Mouse (Mus musculus): ENCODE measurements around the gene Ttll4. TPM values are rescaled to one million over a fixed set of nuclear protein-coding genes. Genes with fewer than 3 reads are reported as not detected.

The Ttll4 gene
- total and polyA plus RNA-seq, 3 experiments: 6.6 to 10.9 (median 9.7) TPM

DNA sequence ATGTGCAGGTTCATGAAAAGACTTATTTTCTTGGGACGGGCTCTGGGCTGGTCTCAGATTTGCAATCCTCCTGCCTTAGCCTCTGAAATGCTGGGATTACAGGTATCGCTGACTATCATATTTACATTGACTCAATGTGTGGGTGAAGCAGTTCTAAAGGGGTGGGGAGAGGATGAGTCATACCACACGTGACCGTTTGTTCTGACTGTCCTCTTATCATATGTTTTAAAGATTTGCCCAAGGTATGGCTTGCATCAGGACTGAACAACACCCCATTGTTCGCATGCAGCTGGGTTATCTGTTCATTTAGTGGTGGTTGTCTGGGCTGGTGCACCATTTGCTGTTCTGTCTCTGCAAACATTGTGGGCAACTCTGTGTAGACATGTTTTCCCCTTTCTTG, 65.1 kb downstream of the Ttll4 start:
- intact Hi-C loops (cut with DNase I): no loop called here
- Histone ChIP-seq H3K27me3 (ENCODE audit: control insufficient read depth, insufficient read depth, low read length) (no peaks in the 10 kb centered on the region), H3K27ac (no peak overlapping the region), H3K36me3 (ENCODE audit: control insufficient read depth, insufficient read depth, low read length) (no peaks in the 10 kb centered on the region), H3K79me2 (replicated peaks; ENCODE audit: control insufficient read depth, insufficient read depth, low read length) (no peaks in the 10 kb centered on the region), H3K9ac (ENCODE audit: low read depth, low read length) (no peak overlapping the region), H3K4me1 (ENCODE audit: control insufficient read depth, insufficient read depth, low read length) (no peaks in the 10 kb centered on the region), H3K4me3 (no peak overlapping the region)
- TF ChIP-seq EP300 (IDR thresholded peaks at IDR 0.05; ENCODE audit: insufficient read depth, low read depth, low read length) (no peak), CTCF (IDR thresholded peaks at IDR 0.05) (no peak), POLR2A (IDR thresholded peaks at IDR 0.05; ENCODE audit: insufficient read depth, low read depth, low read length) (no peak)
- DNase-seq: no peak
- WGBS: 55% methylated on average over 5 of the region's 5 CpGs

DNA sequence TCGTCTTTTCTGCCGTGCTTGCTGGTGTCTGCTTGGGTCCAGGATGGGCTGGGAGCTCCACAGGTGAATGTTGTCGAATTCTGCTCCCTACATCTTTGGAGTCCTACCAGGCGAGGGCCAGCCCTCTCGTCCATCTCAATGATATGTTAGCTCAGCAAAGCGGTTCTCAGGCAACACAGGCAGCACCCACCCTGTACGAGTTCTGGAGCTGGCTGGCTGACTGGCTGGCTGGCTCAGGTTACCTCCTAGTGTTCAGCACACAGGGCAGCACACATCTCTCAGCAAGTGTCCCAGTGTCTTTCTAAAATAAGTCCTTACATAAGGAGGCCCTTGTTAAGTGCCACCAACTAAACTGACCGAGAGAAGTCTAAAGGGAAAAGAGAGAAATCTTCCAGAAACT, 66.9 kb downstream of the Ttll4 start:
- no peak overlapping the region for H3K27ac ChIP-seq
- intact Hi-C loops (cut with DNase I): no loop called here

DNA sequence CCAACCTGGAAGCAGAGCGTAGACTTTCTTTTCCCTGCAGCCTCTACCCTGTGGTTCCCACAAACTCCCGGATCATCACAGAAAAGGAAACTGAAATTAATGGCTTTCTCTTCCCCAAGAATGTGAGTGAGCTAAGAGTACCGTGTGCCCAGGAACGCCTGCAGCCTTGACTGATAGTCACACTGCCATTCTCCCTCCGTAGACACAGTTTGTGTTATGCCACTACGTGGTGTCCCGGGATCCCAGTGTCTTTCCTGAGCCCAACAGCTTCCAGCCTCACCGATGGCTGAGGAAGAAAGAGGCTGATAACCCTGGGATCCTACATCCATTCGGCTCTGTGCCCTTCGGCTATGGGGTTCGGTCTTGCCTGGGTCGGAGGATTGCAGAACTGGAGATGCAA, 75.4 kb downstream of the Ttll4 start:
- H3K4me1 ChIP-seq (ENCODE audit: control insufficient read depth, insufficient read depth, low read length): peaks cover 1% of the 10 kb centered on the region; the same call in 1 of the 2 replicates
- H3K36me3 ChIP-seq (ENCODE audit: control insufficient read depth, insufficient read depth, low read length): no peaks in the 10 kb centered on the region
- WGBS: 84% methylated on average over 12 of the region's 12 CpGs
- no peak overlapping the region for H3K27ac ChIP-seq
- TF ChIP-seq CTCF (IDR thresholded peaks at IDR 0.05): no peak
- H3K9ac ChIP-seq (ENCODE audit: low read depth, low read length): no peak overlapping the region
- H3K79me2 ChIP-seq (replicated peaks; ENCODE audit: control insufficient read depth, insufficient read depth, low read length): no peaks in the 10 kb centered on the region
- no peaks in the 10 kb centered on the region for H3K27me3 ChIP-seq (ENCODE audit: control insufficient read depth, insufficient read depth, low read length)
- no peak overlapping the region for H3K4me3 ChIP-seq
- DNase-seq: no peak
- intact Hi-C loops (cut with DNase I): no loop called here

More for the DNA sequence above, 66.9 kb downstream of the Ttll4 start:
- H3K27me3 ChIP-seq (ENCODE audit: control insufficient read depth, insufficient read depth, low read length): no peaks in the 10 kb centered on the region
- TF ChIP-seq EP300 (IDR thresholded peaks at IDR 0.05; ENCODE audit: insufficient read depth, low read depth, low read length): no peak
- TF ChIP-seq POLR2A (IDR thresholded peaks at IDR 0.05; ENCODE audit: insufficient read depth, low read depth, low read length): no peak
- no peak for TF ChIP-seq CTCF (IDR thresholded peaks at IDR 0.05)
- no peak overlapping the region for H3K9ac ChIP-seq (ENCODE audit: low read depth, low read length)
- no peak overlapping the region for H3K4me3 ChIP-seq
- H3K36me3 ChIP-seq (ENCODE audit: control insufficient read depth, insufficient read depth, low read length): no peaks in the 10 kb centered on the region
- peak in 1 of 2 experiments; percentile 17 for DNase-seq
- WGBS: 70% methylated on average over 8 of the region's 8 CpGs
- H3K79me2 ChIP-seq (replicated peaks; ENCODE audit: control insufficient read depth, insufficient read depth, low read length): no peaks in the 10 kb centered on the region
- no peaks in the 10 kb centered on the region for H3K4me1 ChIP-seq (ENCODE audit: control insufficient read depth, insufficient read depth, low read length)

DNA sequence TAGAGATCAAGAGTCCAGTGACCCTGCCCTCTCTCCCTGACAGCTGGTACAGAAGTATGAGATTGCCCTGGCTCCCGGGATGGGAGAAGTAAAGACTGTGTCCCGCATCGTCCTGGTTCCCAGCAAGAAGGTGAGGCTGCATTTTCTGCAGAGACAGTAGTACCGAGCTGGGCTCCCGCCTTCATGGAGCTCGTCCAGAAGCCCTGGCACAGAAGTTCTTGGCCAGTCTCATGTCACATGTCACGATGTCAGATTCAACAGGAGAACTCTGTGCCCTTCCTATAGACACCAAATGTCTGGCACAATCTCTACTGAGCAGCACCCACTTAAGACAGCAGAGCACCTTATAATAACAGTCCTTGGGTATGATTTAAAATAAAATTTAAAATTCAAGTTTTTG, 76.0 kb downstream of the Ttll4 start:
- Histone ChIP-seq H3K4me3 (no peak overlapping the region), H3K79me2 (replicated peaks; ENCODE audit: control insufficient read depth, insufficient read depth, low read length) (no peaks in the 10 kb centered on the region), H3K9ac (ENCODE audit: low read depth, low read length) (no peak overlapping the region), H3K27me3 (ENCODE audit: control insufficient read depth, insufficient read depth, low read length) (no peaks in the 10 kb centered on the region), H3K4me1 (ENCODE audit: control insufficient read depth, insufficient read depth, low read length) (peaks cover 1% of the 10 kb centered on the region; the same call in 1 of the 2 replicates), H3K27ac (no peak overlapping the region), H3K36me3 (ENCODE audit: control insufficient read depth, insufficient read depth, low read length) (no peaks in the 10 kb centered on the region)
- intact Hi-C loops (cut with DNase I): no loop called here
- WGBS: 63% methylated on average over 7 of the region's 7 CpGs
- DNase-seq: no peak
- TF ChIP-seq POLR2A (IDR thresholded peaks at IDR 0.05; ENCODE audit: insufficient read depth, low read depth, low read length) (no peak), EP300 (IDR thresholded peaks at IDR 0.05; ENCODE audit: insufficient read depth, low read depth, low read length) (no peak)

DNA sequence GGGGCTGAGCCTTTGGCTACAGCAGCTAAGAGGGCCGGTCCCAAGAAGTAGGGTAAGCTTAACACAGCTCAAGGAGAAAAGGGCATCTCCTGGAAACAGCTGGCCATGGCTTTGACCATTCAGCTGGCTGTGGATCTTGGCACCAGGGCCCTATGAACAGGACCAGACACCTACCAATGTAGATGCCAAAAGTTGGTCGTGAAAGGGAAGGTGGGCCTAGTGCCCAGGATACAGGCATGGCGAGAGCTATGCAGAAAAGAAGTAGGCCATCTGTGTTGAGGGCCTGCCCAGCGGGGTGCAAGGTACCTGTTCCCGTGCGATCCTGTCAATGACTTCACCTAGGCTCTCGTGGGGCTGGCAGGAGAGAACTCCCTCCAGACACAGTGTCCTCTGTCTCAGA, 79.3 kb downstream of the Ttll4 start:
- Histone ChIP-seq H3K36me3 (ENCODE audit: control insufficient read depth, insufficient read depth, low read length) (no peaks in the 10 kb centered on the region), H3K79me2 (replicated peaks; ENCODE audit: control insufficient read depth, insufficient read depth, low read length) (no peaks in the 10 kb centered on the region), H3K27ac (no peak overlapping the region), H3K4me3 (no peak overlapping the region), H3K27me3 (ENCODE audit: control insufficient read depth, insufficient read depth, low read length) (no peaks in the 10 kb centered on the region), H3K9ac (ENCODE audit: low read depth, low read length) (no peak overlapping the region), H3K4me1 (ENCODE audit: control insufficient read depth, insufficient read depth, low read length) (peaks cover 1% of the 10 kb centered on the region; the same call in 1 of the 2 replicates)
- peak in 1 of 2 experiments; percentile 66 for DNase-seq
- intact Hi-C loops (cut with DNase I): no loop called here
- WGBS: 50% methylated on average over 7 of the region's 7 CpGs
- no peak for TF ChIP-seq POLR2A (IDR thresholded peaks at IDR 0.05; ENCODE audit: insufficient read depth, low read depth, low read length)
- 0 out of 2 replicates have a peak, but pooled peaks have one; percentile 8 for TF ChIP-seq EP300 (IDR thresholded peaks at IDR 0.05; ENCODE audit: insufficient read depth, low read depth, low read length)

DNA sequence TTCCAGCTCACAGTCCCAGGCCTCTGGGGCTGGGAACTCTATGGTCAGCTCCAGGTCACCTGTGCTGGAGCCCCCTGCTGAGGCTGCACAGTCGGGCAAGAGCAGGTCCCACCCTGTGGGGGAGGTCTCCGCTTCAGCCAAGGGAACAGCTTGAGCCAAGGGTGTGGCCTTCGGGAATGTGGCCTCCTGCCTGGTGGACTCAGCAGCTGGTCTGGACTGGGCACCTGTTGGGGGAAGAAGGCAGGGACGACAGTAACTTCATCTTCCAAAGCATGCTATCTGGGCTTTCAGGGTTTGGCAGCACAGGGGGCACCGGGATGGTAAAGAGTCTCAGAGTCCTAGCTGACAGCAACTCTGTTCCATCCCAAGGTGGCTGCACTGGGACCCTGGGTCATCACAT, 85.8 kb downstream of the Ttll4 start:
- TF ChIP-seq CTCF (IDR thresholded peaks at IDR 0.05) (no peak), POLR2A (IDR thresholded peaks at IDR 0.05; ENCODE audit: insufficient read depth, low read depth, low read length) (no peak), EP300 (IDR thresholded peaks at IDR 0.05; ENCODE audit: insufficient read depth, low read depth, low read length) (no peak)
- Histone ChIP-seq H3K4me3 (no peak overlapping the region), H3K36me3 (ENCODE audit: control insufficient read depth, insufficient read depth, low read length) (no peaks in the 10 kb centered on the region), H3K79me2 (replicated peaks; ENCODE audit: control insufficient read depth, insufficient read depth, low read length) (no peaks in the 10 kb centered on the region), H3K27me3 (ENCODE audit: control insufficient read depth, insufficient read depth, low read length) (no peaks in the 10 kb centered on the region), H3K27ac (no peak overlapping the region), H3K4me1 (ENCODE audit: control insufficient read depth, insufficient read depth, low read length) (peaks cover 6% of the 10 kb centered on the region), H3K9ac (ENCODE audit: low read depth, low read length) (no peak overlapping the region)
- no peak for DNase-seq
- 72% methylated on average over 5 of the region's 5 CpGs for WGBS
- intact Hi-C loops (cut with DNase I): no loop called here

All from heart, adult 2 months (tissue).